Mouse (Mus musculus) thymus, postnatal 36 days (tissue): Measurements from ENCODE around the gene Fbp1.
A peak's percentile ranks its signal among the peaks of the same experiment; 100 is the strongest.
"Not testable (repeated sequence)": the region's sequence is repeated elsewhere in the genome, so short reads cannot be mapped to it uniquely, and the experiment has no call there.

Experiments
- DNase-seq, 2 experiments: peaks; one replicate each; pipeline ENCODE4 v3.0.0; 2022; ENCODE audit warnings: mixed read lengths in 2 of 2

The Fbp1 gene

DNA sequence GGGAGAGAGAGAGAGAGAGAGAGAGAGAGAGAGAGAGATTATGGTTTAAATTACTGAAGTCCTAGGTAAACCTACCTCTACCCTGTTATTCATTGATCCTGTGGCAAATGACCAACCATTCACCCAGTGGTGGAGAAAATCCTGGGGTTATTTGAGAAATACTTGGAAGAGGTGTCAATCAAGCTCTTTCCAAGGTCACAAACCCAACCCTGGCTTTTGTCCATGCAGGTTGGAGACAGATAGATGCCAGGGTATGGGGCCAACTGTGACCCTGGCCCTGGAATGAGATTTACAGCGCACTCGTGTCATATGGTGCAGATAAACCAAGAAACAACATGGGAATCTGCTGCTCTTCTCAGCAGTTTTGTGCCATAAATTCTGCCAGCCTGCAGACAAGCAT, 4.6 kb downstream of the Fbp1 start:
- no peak for DNase-seq

DNA sequence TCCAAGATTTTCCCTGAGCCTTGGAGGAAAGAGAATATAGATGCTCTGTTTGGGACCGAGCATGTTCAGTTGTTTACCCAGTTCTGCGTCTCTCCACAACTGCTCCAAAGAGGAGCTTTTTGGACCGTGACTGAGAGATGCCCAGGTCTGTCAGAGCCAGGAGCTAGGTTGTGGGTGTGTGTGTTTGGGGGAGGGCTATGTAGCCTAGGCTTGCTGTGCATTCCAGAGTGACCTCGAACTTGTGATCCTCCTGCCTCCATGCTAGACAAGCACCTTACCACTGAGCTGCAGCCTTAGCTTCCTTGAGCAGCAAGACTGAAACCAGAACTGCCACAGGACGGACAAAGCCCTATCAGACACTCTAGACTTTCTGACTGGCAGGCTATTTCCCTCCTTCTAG, 5.2 kb downstream of the Fbp1 start:
- no peak for DNase-seq

DNA sequence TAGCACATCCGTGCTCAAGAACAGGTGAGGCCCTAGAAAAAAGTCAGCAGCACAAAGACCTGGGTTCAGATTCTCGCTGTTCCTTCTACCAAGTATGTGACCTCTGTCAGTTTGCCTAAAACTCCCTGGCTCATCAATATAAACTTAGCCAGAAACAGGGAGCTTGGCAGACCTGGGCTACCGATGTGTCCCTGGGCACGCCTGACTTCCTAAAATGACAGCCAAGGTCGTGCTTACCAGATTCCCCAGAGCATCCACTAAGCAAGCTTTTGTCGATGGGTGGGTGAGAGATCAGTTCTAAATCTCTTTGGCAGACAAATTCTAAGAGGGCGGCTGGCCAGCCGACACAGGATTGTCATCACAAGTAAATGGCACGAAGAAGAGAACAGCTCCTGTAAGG, 6.7 kb downstream of the Fbp1 start:
- no peak for DNase-seq

DNA sequence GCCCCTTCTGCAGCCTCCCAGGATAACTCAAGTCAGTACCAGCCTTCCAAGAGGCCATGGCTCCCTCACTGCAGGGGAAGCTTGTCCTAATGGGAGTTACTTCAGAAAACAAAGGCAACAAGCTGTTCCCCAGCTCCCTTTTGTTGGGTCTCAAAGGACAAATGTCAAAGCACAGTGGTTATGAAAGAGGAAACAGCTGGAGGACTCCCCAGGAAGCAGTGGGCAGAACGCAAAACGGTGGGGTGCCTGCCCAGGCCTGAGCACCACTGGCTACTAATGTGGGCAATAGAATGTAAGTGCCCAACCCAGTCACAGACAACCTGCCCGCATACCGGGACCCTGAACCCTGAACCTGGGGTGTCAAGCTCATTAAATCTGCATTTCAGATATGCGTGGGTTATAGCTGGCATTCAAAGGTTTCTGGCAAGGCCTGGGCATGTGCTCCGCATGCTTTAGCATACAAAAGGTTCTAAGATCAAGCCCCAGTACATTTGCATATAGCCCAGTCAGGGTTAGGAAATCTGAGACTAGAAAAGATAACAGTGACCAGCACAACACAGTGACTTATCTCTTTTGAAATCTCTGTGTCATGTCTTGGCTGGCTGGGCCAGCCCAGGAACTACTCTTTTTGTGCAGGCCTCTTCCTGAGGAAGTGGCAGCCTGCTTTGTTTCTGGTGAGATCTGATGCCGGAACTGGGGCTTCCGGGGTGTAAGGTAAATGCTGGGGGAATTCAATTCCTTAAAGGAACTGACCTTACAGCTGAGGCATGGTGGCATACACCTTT, 8.1 kb downstream of the Fbp1 start:
- peak; percentile 53 to 65 for DNase-seq

DNA sequence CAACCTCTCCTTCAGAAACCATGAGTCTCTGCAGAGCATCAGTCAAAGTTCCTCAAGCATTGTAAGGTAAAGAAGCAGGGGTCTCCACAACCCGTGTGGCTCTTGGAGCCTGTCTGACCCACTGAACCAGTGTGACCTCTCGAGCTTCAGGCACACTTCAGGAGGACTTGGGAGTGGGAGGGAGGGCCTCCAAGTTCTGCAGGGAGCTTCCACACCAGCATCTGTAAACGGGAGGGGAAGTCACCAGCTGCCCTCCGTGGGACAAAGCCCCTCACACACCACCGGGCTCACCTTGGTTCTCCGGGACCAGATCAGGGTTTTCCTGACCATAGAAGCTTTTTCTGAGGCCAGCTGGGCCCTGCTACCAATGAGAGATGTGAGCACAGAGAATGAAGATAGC, 8.7 kb downstream of the Fbp1 start:
- DNase-seq, result no peak

DNA sequence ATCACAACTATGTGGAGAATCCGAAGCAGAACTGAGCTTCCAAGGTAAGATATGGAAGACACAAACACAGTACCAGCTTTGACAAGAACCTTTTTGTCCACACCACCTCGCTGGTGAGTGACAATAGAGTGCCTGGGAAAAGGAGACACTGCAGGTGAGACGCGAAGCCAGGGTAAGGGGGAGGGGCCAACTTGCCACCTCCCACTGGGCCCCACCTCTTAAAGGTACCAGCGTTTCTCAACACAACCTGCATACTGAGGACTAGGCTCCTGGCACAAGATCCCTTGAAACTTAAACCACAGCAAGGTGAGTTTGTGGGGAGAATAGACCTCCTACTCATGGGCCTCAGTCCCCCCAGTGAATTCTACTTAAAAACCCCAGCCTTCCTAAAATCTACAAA, 10.8 kb downstream of the Fbp1 start:
- no peak for DNase-seq

DNA sequence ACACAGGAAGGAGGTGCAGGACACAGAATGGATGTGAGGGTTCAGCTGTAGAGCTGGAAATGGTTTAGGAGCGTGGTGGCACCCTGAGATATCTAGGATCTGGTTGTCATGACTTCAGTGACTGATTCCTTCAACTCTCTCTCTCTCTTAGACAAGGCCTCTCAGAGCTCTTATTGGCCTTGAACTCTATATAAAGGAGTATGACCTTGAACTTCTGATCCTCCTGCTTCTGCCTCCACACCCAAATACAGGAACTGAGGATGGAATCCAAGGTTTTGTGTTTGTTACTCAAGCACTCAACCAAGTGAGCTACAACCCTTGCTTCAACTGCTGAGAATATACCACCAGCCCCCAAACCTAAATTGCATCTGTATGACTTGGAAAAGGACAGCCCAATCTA, 12.0 kb downstream of the Fbp1 start:
- no peak for DNase-seq

DNA sequence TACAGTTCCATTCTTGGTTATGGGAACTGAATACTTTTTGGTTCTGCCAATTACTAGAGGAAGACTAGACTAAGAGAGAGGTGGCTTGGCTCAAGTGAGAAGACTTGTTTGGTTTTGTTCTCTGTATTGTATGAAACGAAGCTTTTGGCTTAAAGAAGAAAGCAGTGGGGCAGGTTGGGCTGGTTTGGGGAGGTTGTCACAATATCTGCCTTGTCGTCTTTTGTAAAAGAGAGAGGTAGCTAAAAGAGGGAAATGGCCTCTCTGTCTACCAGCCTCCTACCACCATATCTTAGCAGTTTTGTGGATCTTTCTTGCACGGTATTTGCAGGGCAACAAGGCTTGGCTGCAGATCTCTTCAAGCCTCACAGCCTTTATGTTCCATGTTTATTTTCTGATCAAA, 15.8 kb downstream of the Fbp1 start:
- no peak for DNase-seq

DNA sequence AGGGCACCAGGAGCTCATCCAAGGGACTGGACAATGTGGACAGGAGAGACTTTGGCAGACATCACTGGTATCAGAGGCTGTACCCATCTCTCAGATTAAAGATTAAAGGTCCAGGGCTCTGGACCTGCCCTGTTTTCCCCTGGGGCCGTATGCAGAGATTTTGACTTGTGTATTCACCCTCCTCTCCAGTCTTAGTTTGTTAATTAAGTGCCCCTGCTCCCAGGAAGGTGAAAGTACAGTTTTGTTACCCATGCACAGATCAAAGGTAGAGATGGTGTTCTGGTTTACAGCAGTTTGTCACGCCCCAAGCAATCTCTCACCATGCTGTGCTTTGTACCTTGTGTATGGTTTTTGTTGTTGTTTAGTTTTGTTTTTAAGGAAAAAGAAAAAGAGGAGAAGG, 17.5 kb downstream of the Fbp1 start:
- DNase-seq, result no peak

DNA sequence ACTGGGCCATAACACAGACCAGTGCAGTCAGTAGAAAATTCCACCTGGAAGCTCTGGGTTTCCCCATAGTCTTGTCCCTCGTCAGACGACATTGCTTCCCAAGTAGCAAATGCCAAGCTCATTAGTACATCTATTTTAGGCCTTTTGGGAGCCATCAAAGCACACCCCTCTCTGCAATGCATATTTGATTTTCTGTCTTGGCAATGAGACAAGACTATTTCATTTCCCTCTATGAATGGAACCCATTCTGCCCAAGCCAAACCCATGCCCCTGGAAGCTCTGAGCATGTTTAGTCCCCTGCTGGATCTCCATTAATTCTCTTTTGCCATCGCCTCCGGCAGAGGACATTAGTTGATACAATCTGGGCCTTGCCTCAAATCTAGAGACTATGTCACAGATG, 21.3 kb downstream of the Fbp1 start:
- no peak for DNase-seq

DNA sequence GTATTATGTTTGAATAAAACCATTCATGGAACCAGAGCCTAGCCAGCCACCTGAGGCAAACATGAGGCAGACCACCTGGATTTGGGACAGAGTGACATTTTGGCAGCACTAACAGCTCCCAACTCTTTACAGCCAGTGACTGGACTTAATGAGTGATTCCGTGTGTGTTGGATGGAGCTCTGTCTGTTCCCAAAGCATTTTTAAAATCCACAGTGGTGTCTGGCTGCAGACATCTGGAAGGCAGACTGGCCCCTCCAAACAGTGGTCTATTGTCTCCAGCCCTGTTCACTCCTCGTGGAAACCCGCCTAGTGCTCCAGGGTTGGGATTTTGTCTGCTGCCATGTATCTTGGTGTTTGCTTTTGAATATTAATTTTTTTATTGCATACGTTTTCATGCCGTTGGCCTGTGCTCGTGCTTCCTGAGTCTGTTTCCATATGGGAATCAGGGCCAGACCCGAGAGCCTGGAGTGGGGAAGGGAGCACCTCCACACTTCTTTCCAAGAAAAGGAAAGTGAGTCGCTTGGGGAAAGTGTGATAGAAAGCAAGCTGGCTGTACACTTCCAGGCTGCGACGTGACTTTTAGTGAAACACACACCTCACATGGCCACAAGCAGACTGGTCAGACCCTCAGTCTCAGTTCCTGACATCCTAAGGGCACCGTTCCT, 22.3 kb downstream of the Fbp1 start:
- DNase-seq, result no peak

DNA sequence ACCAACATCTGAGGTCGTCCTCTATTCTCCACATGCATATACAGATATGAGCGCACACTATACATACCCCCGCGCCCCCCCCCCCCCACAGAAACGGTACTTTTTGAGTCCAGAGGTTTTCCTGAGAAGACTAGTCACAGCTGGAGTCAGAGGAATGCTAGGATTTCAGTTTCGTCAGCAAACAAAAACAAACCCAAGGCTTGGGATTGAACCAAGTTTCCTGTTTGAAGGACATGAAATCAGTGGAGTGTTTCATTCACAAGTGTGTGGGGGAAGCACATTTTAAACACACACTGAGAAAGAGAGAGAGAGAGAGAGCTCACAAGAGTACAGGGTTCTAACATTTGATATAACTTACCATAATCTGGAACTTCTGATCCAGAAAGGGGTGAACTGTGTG, 24.3 kb downstream of the Fbp1 start:
- DNase-seq, result no peak

DNA sequence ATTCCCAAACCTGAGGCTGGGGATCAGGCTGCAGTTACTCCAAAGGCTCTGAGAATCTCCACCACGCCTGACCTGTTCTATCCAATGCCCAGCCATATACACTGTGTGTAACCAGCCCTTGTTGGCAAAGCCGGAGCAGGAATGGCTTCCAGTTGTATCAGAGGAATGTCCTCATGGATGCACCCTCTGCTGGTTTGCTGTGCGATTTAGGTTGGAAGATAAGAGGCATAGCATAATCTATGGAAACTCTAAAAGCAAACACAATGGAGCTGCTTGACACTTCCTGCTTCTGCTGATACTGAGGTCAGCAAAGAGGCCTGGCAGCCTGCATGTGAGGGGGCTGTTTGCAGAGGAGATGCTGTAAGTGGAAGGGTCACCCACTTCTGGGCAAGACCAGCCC, 25.2 kb downstream of the Fbp1 start:
- DNase-seq, result no peak

DNA sequence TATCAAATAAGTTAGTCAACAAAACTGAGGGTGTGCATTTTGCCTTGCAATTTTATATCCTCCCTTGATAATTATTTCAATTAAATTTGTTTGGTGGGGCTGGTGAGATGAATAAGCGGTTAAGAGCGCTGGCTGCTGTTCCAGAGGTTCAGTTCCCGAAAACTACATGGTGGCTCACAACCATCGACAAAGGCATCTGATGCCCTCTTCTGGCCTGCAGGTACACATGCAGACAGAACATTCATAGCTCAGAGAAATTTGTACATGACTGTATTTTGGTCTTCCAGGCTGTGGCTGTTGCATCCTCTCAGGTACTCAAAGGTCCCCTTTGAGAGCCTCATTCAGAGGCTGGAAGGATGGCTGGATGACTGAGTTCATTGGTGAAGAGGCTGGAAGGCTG, 28.0 kb downstream of the Fbp1 start:
- no peak for DNase-seq

DNA sequence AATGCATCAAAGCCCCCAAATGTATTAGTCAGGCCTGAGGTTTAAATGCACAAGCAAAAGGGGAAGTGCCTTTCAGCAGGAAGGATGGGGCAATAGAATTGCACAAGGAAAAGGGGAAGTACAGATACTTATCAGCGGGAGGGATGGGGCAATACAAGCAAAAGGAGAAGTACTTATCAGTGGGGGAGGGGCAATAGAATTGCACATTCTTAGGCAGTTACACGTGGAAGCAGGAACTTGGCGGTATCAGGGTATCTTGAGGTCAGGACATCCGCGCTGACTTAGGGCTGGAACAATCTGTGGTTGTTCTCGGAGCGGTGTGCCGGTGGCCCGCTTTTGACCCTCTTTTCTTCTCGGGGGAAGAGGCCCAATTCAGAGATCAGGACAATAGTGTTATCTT, 28.8 kb downstream of the Fbp1 start:
- not testable (repeated sequence) for DNase-seq

DNA sequence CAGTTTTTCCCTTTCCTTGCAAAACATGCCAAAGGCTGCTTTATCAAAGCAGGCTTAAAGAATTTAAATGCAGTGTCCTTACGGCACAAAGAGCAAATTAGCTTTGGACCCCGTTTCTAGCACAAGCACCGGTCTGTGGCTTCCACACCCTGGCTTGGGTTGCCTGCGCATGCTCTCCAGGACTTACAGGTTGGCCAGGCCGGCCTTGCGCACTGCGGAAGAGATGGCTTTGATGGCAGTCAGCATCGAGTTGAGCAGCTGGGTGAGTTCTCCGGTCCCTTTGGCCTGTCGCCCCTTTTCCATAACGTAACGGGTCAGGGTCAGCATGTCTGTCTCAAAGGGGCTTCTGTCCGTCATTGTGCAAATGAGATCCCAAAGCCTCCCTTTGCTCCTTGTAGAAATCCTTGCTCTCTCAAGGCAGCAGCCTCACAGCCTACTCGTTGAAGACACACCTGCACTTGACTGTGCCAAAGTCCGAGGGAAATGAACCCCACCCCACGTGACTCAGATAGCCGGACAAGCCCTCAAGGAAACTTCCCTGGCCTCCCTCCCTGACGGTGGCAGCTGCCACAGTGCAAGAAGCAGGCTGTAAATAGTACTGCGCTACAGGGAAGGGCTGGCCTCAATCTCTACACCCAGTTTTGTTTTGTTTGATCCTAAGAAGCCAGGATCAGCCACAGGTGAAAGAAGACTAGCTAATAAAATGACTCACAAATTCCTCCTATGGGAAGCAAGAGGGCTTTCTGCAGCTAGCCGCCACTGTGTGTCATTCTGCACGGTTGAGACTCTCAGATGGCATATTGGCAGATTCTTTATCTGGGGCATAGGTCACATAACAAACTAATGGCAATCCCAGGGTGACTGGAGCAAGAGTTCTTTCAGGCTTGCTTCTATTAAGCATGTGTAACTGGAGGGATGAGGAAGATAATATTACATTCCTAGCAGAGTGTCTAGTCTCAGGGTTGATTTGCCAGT, 29.9 kb downstream of the Fbp1 start, which contains the start of gene Fbp2:
Fbp2 (minus strand) TSS at position 482 of the 975 bp plus-strand sequence.
- no peak for DNase-seq

DNA sequence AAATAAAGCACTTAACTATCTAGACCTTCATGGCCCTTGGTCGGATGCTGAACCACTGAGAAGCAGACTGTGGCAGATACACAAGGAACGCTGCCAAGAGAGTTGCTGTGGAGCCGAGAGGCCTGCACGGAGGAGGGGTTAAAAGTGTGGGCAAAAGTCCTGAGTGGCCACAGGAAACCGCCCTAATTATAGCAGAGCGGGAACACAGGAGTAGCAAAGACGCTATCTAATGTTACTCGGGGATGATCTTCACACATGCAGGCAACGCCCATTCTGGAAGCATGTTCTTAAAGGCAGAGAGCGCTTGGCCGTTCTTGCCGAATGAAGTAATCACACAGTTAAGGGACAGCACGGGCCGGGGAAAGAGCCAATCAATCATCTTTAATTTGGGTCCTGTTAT, 31.2 kb downstream of the Fbp1 start:
- DNase-seq, result no peak

DNA sequence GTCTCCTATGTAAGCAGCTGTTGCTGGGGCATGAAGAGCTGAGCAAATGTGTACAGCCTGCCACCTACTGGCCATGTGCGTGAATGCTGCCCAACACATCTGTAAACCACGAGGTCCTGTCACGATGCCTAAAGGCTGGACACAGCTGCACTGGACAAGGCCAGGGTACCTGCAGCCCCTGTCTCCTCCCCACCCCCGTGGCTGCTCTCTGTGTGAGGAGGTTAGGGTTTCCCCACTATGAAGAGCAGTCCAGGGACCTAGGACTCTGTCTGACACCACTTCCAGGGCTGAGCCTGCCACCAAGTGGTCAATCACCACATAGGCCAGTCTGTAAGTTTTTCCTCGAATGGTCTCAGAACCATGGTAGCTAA, 31.8 kb downstream of the Fbp1 start:
- peak; percentile 68 to 73 for DNase-seq

DNA sequence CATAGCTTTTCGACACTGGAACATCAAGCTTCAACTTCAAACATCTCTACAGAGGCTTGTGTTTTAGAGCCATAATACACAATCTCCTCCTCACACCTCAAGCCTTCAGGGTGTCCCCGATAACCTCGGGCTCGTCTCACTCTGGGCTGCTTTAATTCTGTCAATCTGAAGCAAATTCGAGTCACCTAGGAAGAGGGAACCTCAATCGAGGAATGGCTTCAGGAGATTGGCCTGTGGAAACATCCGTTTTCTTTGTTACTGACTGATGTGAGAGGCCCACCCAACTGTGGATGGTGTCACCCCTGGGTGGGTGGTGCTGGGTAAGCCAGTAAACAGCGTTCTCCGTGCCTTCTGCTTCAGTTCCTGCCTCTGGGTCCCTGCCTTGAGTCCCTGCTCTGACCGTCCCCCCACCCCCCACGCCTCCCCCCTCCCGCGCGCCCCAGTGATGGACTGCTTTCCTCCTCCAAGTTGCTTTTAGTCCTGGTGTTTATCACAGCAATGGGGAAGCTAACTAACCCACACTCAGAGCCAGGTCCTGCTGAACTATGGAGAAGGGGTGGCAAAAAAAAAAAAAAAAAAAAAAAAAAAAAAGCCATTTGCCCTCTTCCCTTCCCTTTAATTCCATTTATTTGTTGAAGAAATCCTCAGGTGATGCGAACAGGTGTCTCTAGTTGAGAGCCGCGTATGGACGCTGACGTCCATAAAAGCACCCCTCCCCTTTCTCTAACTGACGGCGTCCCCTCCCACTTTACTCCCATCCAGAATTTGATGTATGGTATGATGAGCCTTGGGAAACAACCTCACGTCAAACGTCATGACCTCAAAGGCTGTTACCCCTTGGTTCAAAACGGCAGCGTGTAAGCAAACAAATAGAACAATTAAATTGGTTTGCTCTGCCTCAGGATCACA, 32.4 kb downstream of the Fbp1 start:
- no peak for DNase-seq

DNA sequence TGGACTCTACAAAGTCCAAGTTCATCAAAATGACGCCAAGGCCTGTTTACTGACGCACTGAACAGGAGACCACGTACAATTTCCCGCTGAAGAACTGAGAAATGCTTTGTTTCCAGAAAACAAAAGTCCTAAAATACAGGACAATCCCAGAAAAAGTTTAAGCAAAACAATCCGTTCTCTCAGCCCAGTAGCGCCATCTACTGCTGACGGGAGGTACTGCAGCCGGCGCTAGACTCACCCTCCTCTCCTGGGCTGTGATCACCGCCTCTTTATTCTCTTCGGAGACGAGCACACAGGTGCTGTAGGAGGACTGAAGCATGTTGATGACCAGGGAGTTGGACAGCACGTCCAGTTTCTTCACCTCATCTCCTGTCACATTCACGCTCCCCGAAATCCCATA, 33.4 kb downstream of the Fbp1 start:
- peak; percentile 55 to 68 for DNase-seq

DNA sequence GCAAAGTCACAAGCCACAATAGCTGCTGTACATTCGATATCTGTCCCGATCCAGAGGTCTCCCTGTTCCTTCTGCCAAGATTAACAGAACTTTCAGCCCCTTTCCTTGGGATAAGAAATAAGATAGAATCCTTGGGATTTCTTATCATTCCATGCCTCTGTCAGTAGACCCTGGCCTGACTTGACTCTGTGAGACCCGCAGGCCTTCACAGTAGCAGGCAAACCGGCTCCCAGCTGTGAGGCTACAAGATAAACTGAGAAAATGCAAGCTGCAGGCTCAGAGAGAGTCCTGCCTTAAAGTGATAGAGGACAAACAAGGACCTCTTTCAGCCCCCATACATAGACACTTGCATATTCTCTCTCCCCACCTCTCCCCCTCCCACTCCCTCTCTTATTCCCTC, 54.7 kb downstream of the Fbp1 start:
- DNase-seq, result no peak

DNA sequence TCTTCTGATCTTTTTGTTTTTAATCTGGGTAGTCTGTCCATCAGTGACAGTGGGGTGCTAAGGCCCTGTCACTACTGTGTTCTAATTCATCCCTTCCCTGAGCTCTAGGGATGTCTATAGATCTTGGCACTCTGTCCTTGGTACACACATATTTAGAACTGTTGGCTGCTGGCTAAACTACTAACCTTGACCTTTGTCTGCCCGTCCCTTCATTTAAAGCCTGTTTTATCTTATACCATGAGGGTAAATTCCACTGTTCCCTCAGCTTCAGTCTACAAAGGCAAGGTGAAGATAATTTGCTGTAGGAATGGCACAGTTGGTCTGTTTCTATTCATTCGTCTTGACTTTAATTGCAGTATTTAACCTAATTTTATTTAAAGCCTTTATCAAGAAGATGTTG, 55.8 kb downstream of the Fbp1 start:
- DNase-seq, result no peak
